12 mouse cellular contexts compared by ENCODE assay signal in genomic region chr5:63949195-63949594, GRCm38 (mm10). TPM values are rescaled to one million over a fixed set of nuclear protein-coding genes. Genes with fewer than 3 reads are reported as not detected.
DNase-seq lines count a peak whose midpoint lies in the region; ATAC-seq and TF ChIP-seq lines count a peak whose summit lies in the region.
"Had no signal": no experiment of that assay in that cellular context is flagged by ENCODE, and none has a peak within 500 bp of the region (broad histone marks: within the 10 kb centered on the region; RNA-seq: fewer than 3 reads in every experiment).

No protein-coding gene starts in this region.

- ATAC-seq in kidney, embryonic 16.5 days (ENCODE audit: low FRiP score, low TSS enrichment) = peak; percentile 55; the same call in 1 of the 2 replicates
- ATAC-seq in neutrophil, adult 5-6 weeks (ENCODE audit: extremely low read depth, insufficient number of reproducible peaks, low FRiP score, poor library complexity, severe bottlenecking) = peak; percentile 43; the same call in 1 of the 2 replicates
- ATAC-seq: hindbrain, embryonic 16.5 days had no signal

- H3K4me3 ChIP-seq in heart, adult 2 months = no peak overlapping the region
- H3K4me3 ChIP-seq in kidney, embryonic 16.5 days (ENCODE audit: low read length) = no peak overlapping the region
- H3K4me3 ChIP-seq: forebrain, embryonic 10.5 days; midbrain, embryonic 12.5 days had no signal

- no peaks in the 10 kb centered on the region for H3K36me3 ChIP-seq in heart, adult 2 months (ENCODE audit: control insufficient read depth, insufficient read depth, low read length)
- no peaks in the 10 kb centered on the region for H3K36me3 ChIP-seq in kidney, embryonic 16.5 days (ENCODE audit: insufficient read depth, low read length)
- H3K36me3 ChIP-seq: forebrain, embryonic 10.5 days; midbrain, embryonic 12.5 days had no signal

- TF ChIP-seq EP300 in heart, adult 2 months (IDR thresholded peaks at IDR 0.05; ENCODE audit: insufficient read depth, low read depth, low read length) = no peak

- H3K4me1 ChIP-seq in heart, adult 2 months (ENCODE audit: control insufficient read depth, insufficient read depth, low read length) = peaks cover 14% of the 10 kb centered on the region
- H3K4me1 ChIP-seq in kidney, embryonic 16.5 days (ENCODE audit: insufficient read depth, low read length) = peaks cover 44% of the 10 kb centered on the region

- peak; percentile 93 for DNase-seq in heart, adult 11 months
- no peak for DNase-seq in heart, adult 2 months
- peak; percentile 48 for DNase-seq in adipocyte (ENCODE audit: low spot score)
- DNase-seq in layer of hippocampus, adult 8-10 months (ENCODE audit: low spot score in 2 of 2) = no peak
- DNase-seq in frontal cortex, postnatal 10 days (ENCODE audit: low spot score in 2 of 2) = no peak
- no peak for DNase-seq in right cerebral cortex, postnatal 14 days
- DNase-seq: cerebellum, postnatal 10 days had no signal

- H3K27me3 ChIP-seq in heart, adult 2 months (ENCODE audit: control insufficient read depth, insufficient read depth, low read length) = no peaks in the 10 kb centered on the region
- H3K27me3 ChIP-seq in kidney, embryonic 16.5 days (ENCODE audit: insufficient read depth, low read length) = no peaks in the 10 kb centered on the region
- H3K27me3 ChIP-seq: midbrain, embryonic 12.5 days had no signal

- no peak for TF ChIP-seq POLR2A in heart, adult 2 months (IDR thresholded peaks at IDR 0.05; ENCODE audit: insufficient read depth, low read depth, low read length)

- no peaks in the 10 kb centered on the region for H3K9me3 ChIP-seq in kidney, embryonic 16.5 days (ENCODE audit: low read length)
- H3K9me3 ChIP-seq: forebrain, embryonic 10.5 days; midbrain, embryonic 12.5 days had no signal

- no peak for TF ChIP-seq CTCF in heart, adult 2 months (IDR thresholded peaks at IDR 0.05)

- intact Hi-C loops in heart, adult 2 months (cut with DNase I) = no loop called here

- no peak overlapping the region for H3K4me2 ChIP-seq in kidney, embryonic 16.5 days (replicated peaks; ENCODE audit: low read depth, low read length)
- H3K4me2 ChIP-seq: midbrain, embryonic 12.5 days had no signal

- no peak overlapping the region for H3K27ac ChIP-seq in heart, adult 2 months
- H3K27ac ChIP-seq in kidney, embryonic 16.5 days (ENCODE audit: low read length) = peak overlapping the region; percentile 72
- H3K27ac ChIP-seq: forebrain, embryonic 10.5 days; midbrain, embryonic 12.5 days had no signal

- no peak overlapping the region for H3K9ac ChIP-seq in heart, adult 2 months (ENCODE audit: low read depth, low read length)
- no peak overlapping the region for H3K9ac ChIP-seq in kidney, embryonic 16.5 days (replicated peaks; ENCODE audit: low read length)
- H3K9ac ChIP-seq: midbrain, embryonic 12.5 days had no signal

- no peaks in the 10 kb centered on the region; the same call in 1 of the 2 replicates for H3K79me2 ChIP-seq in heart, adult 2 months (replicated peaks; ENCODE audit: control insufficient read depth, insufficient read depth, low read length)

- 28% methylated on average over 3 of the region's 3 CpGs for WGBS in heart, adult 2 months
- WGBS in kidney, embryonic 16.5 days = 23% methylated on average over 3 of the region's 3 CpGs

RNA-seq across cellular contexts. Expression of gene Rell1, which starts 19.5 kb away (rescaled TPM):
- 10 to 100 TPM in 1 of 2 experiments, 1 to 10 TPM in 1; 9.3 to 10.4 TPM for total RNA-seq in heart, adult 2 months (2021)
- polyA plus RNA-seq in heart, adult 2 months (2012; rRNA removed) = 3.4 and 4.6 TPM in 2 replicates
- 27.2 and 28.1 TPM in 2 replicates for polyA plus RNA-seq in kidney, embryonic 16.5 days (2015; fragmentation: Nextera tagmentation; extraction: Ambion mirVana)
- 40.7 and 43.1 TPM in 2 replicates for total RNA-seq in neutrophil, adult 5-6 weeks (2017)
- total RNA-seq in layer of hippocampus, adult 8-10 months (2022) = 10 to 100 TPM; 10.5 to 13.3 (median 11.8) TPM

Comparison
In these comparisons a context has a peak if more than half of its experiments do, and no peak if none do; other contexts are left out.
1. DNase-seq: peak in heart, adult 11 months (single experiment) and adipocyte (single experiment); none in heart, adult 2 months (0 of 2), layer of hippocampus, adult 8-10 months (0 of 2), frontal cortex, postnatal 10 days (0 of 2) and right cerebral cortex, postnatal 14 days (single experiment).